Mouse (Mus musculus): ENCODE results near the gene Naa80.

DNA sequence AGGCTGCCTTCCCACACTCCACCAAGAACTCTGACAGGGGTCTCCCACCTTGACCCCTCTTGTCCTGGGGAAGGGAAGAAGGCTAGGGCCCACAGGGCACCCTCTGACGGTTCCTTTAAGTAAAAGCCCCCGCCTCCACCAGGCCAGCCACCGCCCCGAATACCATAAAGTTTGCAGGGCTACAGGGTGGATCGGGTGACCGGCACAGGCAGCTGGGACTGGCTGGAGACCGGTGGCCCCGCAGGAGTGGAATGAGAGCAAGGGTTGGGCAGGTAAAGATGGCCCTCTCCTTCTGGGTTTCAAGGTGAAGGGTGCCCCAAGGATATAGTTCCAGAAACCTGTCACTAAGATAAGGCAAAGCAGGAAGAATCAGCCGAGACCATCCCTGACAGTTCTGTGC lies 27.9 kb downstream of the Naa80 start:
- no peak for TF ChIP-seq CTCF (conservative IDR thresholded peaks at IDR 0.05; ENCODE audit: low read length)
- no peak for TF ChIP-seq POU5F1 (IDR thresholded peaks at IDR 0.05; ENCODE audit: borderline replicate concordance, low read length)
